Comparison of ENCODE assay signal across 13 mouse cellular contexts in the genomic region with DNA sequence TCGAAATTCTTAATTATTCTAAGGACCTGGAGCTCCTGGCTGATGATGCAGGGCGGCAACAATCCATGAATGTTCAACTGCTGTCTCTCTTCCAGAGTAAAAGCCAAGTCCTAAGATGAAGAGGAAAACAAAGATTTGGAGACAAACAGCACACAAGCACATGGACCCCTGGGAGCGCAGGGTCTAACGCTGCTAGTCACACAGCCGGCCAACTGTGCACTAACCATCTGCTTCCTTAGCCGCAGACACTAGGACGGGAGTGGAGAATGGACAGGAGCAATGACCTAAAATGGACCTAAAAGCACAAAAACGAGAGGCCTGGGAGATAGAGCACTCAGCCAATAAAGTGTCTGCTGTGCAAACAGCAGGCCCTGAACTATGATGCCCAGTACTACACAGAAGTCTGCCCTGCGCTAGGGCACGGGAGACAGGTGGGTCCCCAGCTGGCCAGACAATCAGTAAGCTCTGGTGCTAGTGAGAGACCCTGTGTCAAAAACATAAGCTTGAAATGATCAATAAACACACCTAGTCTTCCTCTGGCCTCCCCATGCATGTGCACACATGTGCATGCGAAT.
"Had no signal": no experiment of that assay in that cellular context is flagged by ENCODE, and none has a peak within 500 bp of the region (broad histone marks: within the 10 kb centered on the region; RNA-seq: fewer than 3 reads in every experiment).

No protein-coding gene starts in this region.

- DNase-seq: kidney, adult 18-20 months; kidney, postnatal 10 days; kidney, postnatal 4 days; lung, postnatal 14 days; right cerebral cortex, postnatal 14 days had no signal

- H3K36me3 ChIP-seq: limb, embryonic 10.5 days; lung, embryonic 15.5 days; midbrain, embryonic 15.5 days; stomach, embryonic 15.5 days had no signal

- H3K4me2 ChIP-seq: lung, embryonic 15.5 days; midbrain, embryonic 11.5 days; midbrain, embryonic 15.5 days; stomach, embryonic 15.5 days had no signal

- H3K4me1 ChIP-seq: megakaryocyte, embryonic 14.5 days; midbrain, embryonic 15.5 days had no signal

- ATAC-seq: midbrain, embryonic 15.5 days had no signal

- H3K9me3 ChIP-seq: limb, embryonic 10.5 days; lung, embryonic 15.5 days; megakaryocyte, embryonic 14.5 days; midbrain, embryonic 15.5 days; stomach, embryonic 15.5 days had no signal

- H3K27ac ChIP-seq: layer of hippocampus, adult 2 months; limb, embryonic 10.5 days; lung, embryonic 15.5 days; macrophage; midbrain, embryonic 15.5 days; stomach, embryonic 15.5 days had no signal

- H3K27me3 ChIP-seq: lung, embryonic 15.5 days; megakaryocyte, embryonic 14.5 days; midbrain, embryonic 15.5 days; stomach, embryonic 15.5 days had no signal

- H3K9ac ChIP-seq: lung, embryonic 15.5 days; midbrain, embryonic 15.5 days; stomach, embryonic 15.5 days had no signal

- H3K4me3 ChIP-seq: layer of hippocampus, adult 2 months; limb, embryonic 10.5 days; lung, embryonic 15.5 days; megakaryocyte, embryonic 14.5 days; midbrain, embryonic 15.5 days; stomach, embryonic 15.5 days had no signal
